Mouse (Mus musculus) testis, adult 2 months (tissue): ENCODE measurements around the gene Ift81.

Source experiments
- CTCF ChIP-seq: fragments of 200-500 bp; IDR thresholded peaks from 2 replicates; pipeline ENCODE4 v1.5.1; 2012; ENCODE audit warnings: low read depth, mild to moderate bottlenecking, inconsistent platforms, low read length, moderate library complexity; ENCODE audit not compliant: control insufficient read depth, insufficient read depth, insufficient replicate concordance
- POLR2A ChIP-seq: fragments of 200-500 bp; IDR thresholded peaks from 2 replicates; pipeline ENCODE4 v1.6.1; 2012; ENCODE audit warnings: low read depth, mild to moderate bottlenecking, inconsistent platforms, low read length, moderate library complexity; ENCODE audit not compliant: control insufficient read depth

DNA sequence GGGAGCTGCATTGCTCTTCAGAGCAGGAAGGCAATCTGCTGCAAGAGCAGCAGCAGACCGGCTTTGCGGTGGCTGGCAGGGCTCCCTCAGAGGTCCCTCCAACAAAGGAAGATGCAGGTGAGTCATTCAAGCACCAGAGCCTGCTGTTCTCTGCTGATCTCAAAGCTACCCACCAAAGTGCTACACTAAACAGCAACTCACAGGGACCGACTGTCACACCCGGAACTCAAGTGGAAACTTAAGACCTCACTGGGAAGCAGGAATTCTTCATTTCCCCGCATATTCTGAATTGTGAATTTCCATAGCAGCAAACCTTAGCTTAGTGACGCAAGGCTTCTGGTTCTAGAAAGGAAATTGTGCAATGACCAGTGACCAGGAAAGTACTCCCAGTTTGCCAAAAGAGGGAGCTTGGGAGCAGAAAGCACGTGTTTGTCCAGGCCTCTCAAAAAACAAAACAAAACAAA is 67.0 kb downstream of the Ift81 start:
- TF ChIP-seq CTCF (no peak), POLR2A (no peak)
